Mouse (Mus musculus): ENCODE measurements around the gene Ms4a15.

GRCm38 (mm10) chr19:10976318-10976717 lies 16.7 kb downstream of the Ms4a15 start:
- no peak for TF ChIP-seq CTCF (IDR thresholded peaks at IDR 0.05; ENCODE audit: borderline replicate concordance, insufficient read depth, low read length)
- no peak for TF ChIP-seq POLR2A (IDR thresholded peaks at IDR 0.05; ENCODE audit: low read depth, low read length)

Data from embryonic fibroblast, embryonic 13.5 days (primary cell).